Mouse (Mus musculus) megakaryocyte, embryonic 14.5 days (primary cell): ENCODE results near the gene Epb41l2.

Experiments used
- FLI1 ChIP-seq: IDR thresholded peaks from 2 replicates; pipeline ENCODE4 v1.6.1; 2012; ENCODE audit warnings: low read length, inconsistent platforms, mixed read lengths
- GATA1 ChIP-seq: IDR thresholded peaks from 3 replicates; pipeline ENCODE4 v1.6.1; 2012; ENCODE audit warnings: mixed read lengths, low read length, inconsistent platforms, borderline replicate concordance

DNA sequence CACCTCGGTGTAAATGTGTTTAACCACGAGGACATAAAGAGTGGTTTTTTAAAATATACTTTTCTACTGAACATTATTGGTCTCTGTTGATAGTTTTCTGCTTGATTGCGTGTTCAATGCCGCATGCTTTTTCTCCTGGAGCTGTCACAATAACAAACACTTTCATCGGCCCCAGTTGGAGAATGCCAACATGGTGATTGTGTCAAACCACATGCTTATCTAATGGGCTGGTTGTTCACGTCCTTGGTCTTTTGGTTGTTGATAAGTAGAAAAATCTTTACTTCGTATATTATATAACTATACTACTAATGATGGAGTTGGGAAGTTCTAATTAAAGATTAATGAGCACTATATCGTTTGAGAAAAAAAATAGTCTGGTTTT is 78.7 kb downstream of the Epb41l2 start:
- TF ChIP-seq GATA1 (no peak), FLI1 (no peak)
